Mouse (Mus musculus) cerebellum, adult 11-12 months (tissue): ENCODE results near the gene Adssl1.
A peak's percentile ranks its signal among the peaks of the same experiment; 100 is the strongest.

Experiments used
- DNase-seq: peaks from one replicate; pipeline ENCODE4 v3.0.0; 2022

The Adssl1 gene

DNA sequence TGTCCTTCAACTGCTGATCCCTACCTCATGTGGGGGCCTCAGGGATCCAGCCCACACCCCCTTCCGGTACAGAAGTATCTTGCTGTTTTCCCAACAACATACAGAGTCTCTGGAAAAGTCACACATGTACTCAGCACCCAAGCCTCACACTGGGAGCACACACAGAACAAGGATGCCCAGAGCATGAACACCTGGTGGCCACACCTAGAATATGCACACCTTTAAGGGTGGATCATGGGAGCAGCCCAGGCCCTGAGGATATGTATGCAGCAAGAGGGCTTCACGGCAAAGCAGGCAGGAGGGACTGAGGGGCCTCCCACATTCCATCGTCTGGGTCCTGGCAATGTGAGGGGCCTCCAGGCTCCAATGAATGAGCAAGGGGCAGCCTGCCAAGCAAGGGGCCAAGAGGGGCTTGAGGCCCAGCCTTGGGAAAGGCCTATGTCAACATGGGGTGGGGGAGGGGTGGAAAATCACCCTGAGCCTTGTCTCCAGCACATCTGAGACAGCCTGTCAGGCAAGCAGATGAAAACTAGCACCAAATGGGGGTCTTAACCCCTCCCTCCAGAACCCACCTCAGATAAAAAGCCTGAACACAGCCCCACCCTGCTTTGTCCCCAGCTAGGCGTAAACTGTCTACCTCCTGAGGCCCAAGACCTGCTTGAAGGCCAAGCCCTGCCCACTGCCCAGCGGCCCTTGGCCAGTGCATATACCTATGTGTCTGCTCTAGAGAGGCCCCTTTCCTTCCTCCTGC, 40.9 kb downstream of the Adssl1 start:
- DNase-seq, result no peak

GRCm38 (mm10) chr12:112661327-112661605, 41.4 kb downstream of the Adssl1 start:
- no peak for DNase-seq

DNA sequence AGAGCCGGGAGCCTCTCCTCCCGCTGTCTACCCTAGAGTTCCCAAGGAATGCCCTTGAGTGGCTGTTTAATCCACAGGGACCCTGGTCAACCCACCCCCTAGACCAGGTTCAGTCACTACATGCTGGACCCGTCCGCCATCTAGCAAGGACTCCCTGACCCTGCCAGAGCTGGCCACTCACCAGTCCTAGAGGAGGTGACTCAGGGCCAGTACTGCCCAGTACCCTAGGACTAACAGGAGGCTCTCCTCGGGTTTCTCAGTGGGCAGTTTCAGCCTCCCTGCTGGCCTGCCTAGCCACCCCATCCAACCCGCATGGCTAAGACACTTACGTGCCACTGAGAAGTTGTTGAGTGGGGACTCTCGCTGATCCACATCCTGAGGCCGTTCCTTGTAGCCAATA, 42.0 kb downstream of the Adssl1 start:
- DNase-seq, result no peak

DNA sequence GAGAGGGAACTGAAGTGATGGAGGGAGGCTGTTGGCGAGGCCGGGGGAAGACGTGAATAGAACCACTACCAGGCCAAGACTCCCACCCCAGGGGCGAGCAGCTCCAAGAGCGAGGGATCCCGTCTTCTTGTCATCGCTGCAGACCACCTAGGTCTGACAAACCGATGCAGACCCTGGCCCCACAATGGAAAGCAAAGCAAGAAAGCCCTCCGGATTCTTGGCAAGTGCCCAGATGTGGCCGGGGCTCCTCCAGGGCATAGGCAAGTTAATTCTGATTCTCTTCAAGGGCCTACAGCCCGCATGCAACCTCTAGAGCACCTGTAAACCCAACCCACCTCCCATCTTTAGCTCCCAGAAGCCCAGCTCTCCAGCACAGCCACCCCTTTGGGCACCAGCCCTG, 43.5 kb downstream of the Adssl1 start:
- DNase-seq, result no peak

DNA sequence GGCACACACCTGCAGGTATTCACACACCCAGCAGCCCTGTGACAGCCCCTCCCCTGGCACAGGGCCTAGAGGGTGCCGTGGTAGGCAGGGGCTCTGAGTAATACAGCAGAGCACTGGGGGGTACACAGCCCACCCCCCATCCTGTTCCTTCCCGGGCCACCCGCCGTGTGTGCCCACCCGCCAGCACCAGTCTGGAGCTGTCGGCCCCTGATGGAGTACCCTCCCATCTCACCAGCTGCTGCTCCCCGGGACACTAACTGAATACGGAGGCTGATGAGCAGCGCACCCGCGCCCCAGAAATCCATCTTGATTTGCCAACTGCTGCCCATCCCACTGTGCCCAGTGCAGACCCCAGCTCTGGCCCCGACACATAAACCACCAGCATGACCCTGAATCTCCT, 43.9 kb downstream of the Adssl1 start:
- no peak for DNase-seq

GRCm38 (mm10) chr12:112664124-112664523, 44.3 kb downstream of the Adssl1 start:
- no peak for DNase-seq

DNA sequence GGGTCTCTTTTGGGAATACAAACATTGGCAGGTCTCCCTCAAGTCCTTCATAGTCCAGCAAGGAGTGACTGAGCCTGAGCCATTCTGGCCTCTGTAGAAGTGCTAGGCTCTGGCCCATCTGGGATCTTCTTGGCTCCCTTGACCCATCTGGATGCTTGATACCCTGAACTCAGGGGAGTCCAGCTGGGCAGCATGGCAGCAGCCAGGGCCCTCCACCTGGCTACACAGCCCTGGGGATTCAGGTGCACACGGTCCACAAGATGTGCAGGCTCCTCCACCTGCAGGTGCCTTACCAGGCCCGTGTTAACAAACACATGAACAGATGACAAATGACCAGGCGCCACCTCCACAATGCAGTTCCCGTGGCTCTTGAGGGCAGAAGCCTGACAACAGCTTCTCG, 44.8 kb downstream of the Adssl1 start:
- no peak for DNase-seq

GRCm38 (mm10) chr12:112665445-112665844, 45.6 kb downstream of the Adssl1 start:
- no peak for DNase-seq

DNA sequence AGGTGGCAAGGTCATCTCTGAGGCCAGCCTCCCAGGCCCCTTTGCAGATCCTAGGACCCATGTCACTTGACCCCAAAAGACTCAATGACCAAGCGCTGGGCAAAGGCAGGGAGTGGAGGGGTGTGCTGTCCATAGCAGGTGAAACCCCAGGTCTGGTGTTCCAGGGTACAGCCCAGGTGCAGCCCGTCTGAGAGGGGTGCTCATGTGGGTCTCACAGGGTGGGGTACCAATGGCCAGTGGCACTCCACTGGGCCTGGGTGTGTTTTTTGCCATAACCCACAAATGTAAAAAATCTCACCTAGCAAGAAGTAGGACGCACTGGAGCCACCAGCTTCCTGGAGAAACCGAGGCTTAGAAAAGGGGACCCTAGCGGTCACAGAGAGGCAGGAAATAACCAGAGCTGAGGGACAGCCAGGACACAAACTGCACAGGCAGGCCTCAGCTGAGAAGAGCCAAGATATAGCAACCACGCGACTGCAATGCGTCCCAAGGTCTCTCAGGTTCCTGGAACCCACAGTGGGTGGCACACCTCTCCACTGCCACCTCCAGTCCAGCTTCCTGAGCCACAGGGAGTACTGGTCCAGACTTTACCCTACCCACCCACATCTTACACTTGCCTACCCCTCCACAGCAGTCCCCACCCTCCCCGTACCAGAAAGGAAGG, 46.2 kb downstream of the Adssl1 start:
- no peak for DNase-seq

- DNase-seq, result no peak
These were observed 47.9 kb downstream of the Adssl1 start for GRCm38 (mm10) chr12:112667619-112668297.

DNA sequence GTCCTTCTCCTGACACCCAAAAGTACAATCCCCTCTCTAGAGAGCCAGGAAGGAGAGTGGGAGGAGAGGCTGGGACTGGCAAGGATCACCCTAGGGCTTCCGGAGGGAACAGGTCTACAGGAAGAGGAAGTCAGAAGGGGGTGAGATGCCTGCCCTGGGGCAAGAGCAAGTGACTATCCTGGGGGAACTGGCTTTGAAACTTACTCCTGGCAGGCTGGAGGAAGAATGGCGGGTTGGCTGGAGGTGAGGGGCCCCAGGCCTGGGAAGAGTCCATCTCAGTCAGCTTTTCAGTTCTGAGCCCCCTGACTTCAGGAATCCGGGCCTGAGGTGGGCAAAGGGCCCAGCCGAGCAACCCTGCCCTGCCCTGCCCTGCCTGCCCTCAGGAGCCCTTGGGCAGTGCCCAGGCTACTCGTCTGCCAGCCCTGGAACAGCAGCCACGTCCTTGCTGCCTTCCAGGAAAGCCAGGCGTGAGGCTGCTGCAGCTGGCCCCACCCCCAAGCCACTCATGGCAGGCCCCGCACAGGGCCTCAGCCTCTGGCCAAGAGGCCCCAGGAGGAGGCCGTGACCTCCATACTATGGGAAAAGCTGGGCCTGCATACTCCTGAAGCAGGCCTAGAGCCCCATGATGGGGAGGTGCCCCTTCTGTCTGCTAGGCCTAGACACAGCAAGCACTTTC, 51.0 kb downstream of the Adssl1 start:
- DNase-seq, result no peak

DNA sequence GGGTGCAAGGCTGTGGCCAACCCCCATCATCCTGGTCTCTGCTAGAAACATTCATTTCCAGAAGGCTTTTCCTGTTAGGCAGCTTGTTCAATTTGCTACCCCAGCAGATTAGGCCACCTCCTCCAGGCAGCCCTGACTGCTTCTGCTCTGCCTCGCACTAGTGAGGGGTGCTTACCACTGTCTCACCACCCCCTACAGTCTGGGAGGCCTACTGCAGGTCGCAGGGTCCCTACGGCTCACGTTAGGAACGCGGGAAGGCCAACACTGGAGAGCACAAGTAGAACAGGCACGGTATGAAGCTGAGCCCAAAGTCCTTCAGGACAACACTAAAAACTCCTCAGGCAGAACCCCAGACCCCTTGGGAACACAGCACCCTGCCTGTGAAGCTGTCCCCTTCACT, 52.0 kb downstream of the Adssl1 start:
- no peak for DNase-seq

DNA sequence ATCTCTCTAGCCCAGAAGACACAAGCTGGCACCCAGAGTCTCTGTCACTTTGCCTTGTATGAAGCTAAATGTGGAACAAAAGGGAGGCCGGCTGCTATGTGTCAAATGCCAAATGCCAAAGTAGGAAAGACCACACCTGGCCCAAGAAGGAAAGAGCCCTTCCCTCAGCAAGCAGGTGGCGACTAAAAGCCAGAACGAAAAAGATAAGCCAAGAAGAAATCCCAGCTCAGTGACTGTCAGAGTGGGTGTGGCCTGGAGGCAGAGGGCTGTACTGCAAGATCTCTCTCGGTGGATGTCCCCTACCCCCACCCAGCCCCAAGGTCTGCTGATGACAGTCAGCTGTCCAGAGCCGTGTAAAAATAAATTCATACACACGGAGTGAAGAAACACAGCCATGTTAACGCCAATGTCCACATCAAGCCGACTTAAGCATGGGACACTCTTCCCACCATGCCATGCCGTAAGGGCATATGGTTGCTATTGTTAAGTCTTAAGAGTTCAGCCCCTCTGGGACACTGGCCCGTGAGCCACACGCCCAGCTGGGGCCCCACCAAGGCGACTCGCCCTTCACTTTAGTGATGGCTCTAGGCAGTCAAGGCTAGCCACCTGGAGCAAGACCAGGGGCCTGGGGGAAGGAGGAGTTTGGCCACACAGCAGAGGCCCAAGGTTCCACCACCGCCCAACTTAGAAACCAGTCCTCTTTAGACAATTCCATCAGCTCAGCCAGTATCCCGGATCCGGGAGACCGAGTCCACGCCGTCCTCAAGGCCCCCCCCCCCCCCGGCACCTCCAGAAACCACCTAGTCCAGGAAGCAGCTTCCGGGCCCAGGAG, 53.1 kb downstream of the Adssl1 start:
- DNase-seq, result no peak

DNA sequence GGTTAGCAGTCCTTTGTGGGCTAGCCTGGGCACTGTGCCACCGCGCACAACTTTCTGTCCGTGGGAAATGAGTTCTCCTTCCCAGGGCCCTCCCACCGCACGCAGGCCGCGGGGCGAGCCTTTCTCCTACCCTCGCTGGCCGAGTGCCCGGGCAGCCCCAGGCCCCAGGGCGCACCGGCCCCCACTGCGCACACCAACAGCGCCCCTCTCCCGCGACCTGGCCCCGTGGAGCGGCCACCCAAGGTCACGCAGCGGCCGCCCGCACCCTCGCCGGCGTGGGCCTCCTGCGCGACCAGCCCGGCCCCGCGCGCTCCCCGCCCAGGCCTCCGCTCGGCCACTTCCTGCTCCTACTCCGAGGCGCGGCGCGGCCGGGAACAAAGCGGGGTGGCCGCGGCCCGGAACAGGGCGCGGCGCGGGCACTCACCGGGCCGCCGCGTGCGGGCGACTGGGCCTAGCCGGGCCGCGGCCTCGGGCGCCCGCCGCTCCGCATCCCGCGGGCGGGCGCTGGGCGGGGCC, 53.8 kb downstream of the Adssl1 start:
- DNase-seq, result peak; percentile 76

DNA sequence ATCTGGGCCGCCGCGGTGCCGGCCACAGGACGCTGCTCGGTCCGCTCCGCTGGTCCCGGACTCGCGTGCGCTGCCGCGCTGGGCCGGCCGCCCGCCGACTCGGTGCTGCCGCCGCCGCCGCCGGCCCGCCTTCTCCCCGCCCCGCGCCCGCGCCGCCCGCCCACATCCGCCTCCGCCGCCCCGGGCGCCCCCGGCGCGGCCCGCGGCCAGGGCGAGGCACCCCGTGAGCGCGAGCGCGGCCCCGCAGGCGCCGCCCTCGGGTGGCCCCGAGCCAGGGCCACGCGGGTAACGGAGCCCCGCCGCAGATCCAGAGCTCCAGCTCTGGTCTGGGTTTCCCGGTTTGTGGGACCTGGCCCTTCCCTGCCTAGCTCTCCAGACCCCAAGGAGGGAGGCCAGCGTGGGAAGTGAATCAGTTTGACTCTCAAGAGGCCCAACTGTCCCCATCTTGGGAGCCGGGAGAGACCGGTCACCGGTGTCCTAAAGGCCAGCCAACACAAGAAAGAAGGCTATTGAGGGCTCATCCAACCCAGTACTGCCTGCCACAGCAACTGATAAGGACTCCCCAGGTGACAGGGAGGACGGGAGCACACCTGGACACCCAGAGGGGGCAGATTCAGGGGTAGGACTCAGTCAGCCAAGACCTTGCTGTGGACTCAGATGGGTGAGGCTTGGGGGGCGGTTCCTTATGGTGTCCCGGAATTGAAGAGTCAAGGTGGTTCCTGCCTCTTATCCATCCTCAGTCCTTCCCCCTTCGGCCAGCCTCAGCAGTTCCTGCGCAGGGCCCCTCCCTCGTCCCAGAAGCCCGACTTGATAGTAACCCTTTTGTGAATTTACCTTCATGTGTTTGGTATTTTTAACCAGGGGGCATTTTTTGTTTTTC, 54.5 kb downstream of the Adssl1 start, which contains the start of gene Akt1:
Akt1 (minus strand) TSS at position 753 of the 880 bp plus-strand sequence.
- DNase-seq, result peak; percentile 73

- peak; percentile 81 for DNase-seq
These were observed 55.6 kb downstream of the Adssl1 start for GRCm38 (mm10) chr12:112675245-112676035.

DNA sequence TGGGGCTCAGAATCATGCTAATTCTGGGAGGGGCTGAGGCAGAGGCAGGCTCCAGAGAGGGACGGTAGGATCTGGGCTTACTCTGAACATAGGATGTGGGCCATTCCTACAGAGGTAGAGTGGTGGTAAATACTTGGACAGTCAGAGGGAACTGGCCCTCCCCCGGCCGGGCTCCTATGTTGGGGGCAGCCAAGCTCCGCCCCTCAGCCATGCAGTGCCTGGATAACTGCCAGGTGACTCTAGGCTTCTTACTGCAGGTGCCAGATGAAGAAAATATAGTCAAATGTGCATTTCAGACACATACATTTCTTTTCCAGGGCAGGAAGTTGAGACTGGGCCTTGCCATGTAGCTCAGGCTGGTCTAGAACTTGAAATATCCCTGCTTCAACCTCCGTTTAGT, 57.2 kb downstream of the Adssl1 start:
- DNase-seq, result no peak

DNA sequence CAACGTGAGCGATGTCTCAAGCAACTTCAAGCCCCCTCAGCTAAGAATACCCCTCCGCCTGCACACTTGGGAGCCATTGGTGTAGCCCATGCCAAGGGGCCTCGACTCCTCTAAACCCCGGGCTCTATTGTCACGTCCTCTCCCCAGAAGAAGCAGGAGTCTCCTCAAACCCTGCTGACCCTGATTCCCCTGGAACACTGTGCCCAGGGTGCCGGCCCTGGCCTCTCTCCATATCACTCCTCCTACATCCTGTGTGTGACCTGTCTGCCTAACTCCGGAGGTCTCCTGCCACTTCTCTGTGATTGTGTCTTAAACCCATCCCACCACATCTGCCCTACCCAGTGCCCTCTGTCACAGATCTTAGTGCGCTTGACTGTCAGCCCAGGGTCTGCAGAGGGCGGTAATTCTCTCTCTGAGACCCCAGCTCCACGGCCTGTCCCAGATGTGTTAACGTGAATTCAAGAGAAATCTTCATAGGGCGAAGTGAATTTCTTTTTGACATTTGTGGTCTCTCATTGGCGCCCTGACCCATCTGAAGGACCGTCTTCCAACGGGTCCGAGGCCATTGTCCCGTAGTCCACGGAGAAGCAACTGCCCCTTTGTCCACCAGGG, 58.2 kb downstream of the Adssl1 start:
- no peak for DNase-seq

GRCm38 (mm10) chr12:112678555-112679026, 58.7 kb downstream of the Adssl1 start, which contains the start of gene Zbtb42:
Gene Zbtb42, plus strand, starts transcription at chr12:112678828.
- peak; percentile 28 for DNase-seq
